Mouse (Mus musculus) limb, embryonic 14.5 days (tissue): ENCODE results near the gene 5330417C22Rik. TPM values are rescaled to one million over a fixed set of nuclear protein-coding genes. Genes with fewer than 3 reads are reported as not detected.

ENCODE experiments used
- ATAC-seq: fragments of 200-750 bp; cut with Nextera tagmentation; 2 replicates; pipeline ENCODE4 v1.8.0; 2017; ENCODE audit warnings: low read depth, moderate number of reproducible peaks, moderate TSS enrichment; ENCODE audit not compliant: low FRiP score
- DNase-seq: peaks from one replicate; pipeline ENCODE4 v3.0.0-alpha.2; 2015; ENCODE audit warnings: low spot score
- H3K27ac ChIP-seq: fragments of 300-500 bp; sonication (generic); replicated peaks from 2 replicates; pipeline ENCODE4 v1.5.1; 2014; ENCODE audit warnings: low read depth, mild to moderate bottlenecking, low read length, moderate library complexity, mixed read lengths
- H3K27me3 ChIP-seq: fragments of 300-500 bp; sonication (generic); 2 replicates; pipeline ENCODE4 v1.6.1; 2014; ENCODE audit warnings: low read length, mixed read lengths; ENCODE audit not compliant: control insufficient read depth, insufficient read depth
- H3K36me3 ChIP-seq: fragments of 300-500 bp; sonication (generic); 2 replicates; pipeline ENCODE4 v1.6.1; 2014; ENCODE audit warnings: mild to moderate bottlenecking, low read length, moderate library complexity, mixed read lengths; ENCODE audit not compliant: control insufficient read depth, insufficient read depth
- H3K4me1 ChIP-seq: fragments of 300-500 bp; sonication (generic); 2 replicates; pipeline ENCODE4 v1.6.1; 2014; ENCODE audit warnings: antibody characterized with exemption, low read length, mixed read lengths; ENCODE audit not compliant: control insufficient read depth, insufficient read depth
- H3K4me2 ChIP-seq: fragments of 300-500 bp; sonication (generic); replicated peaks from 2 replicates; pipeline ENCODE4 v1.6.1; 2014; ENCODE audit warnings: low read depth, mild to moderate bottlenecking, low read length, moderate library complexity; ENCODE audit not compliant: severe bottlenecking
- H3K4me3 ChIP-seq: fragments of 300-500 bp; sonication (generic); replicated peaks from 2 replicates; pipeline ENCODE4 v1.5.1; 2014; ENCODE audit warnings: low read length
- H3K9ac ChIP-seq: fragments of 300-500 bp; sonication (generic); 2 replicates; pipeline ENCODE4 v1.6.1; 2014; ENCODE audit warnings: mild to moderate bottlenecking, low read depth, low read length, moderate library complexity; ENCODE audit not compliant: severe bottlenecking
- H3K9me3 ChIP-seq: fragments of 300-500 bp; sonication (generic); 2 replicates; pipeline ENCODE4 v1.6.1; 2016; ENCODE audit warnings: low read length; ENCODE audit not compliant: control insufficient read depth
- POLR2A ChIP-seq: fragments of 200-500 bp; IDR thresholded peaks from 2 replicates; pipeline ENCODE4 v1.8.0; 2012; ENCODE audit warnings: inconsistent platforms, mild to moderate bottlenecking, moderate library complexity, borderline replicate concordance; ENCODE audit not compliant: insufficient read depth, insufficient read length; ENCODE audit errors: extremely low read depth
- WGBS: fragments of 180-500 bp; shearing (Covaris S2); extraction: QIAGEN DNeasy Blood & Tissue Kit; methylation state at CpG from one replicate; pipeline ENCODE4 v1.1.7; 2014; 5-methylcytosine and 5-hydroxymethylcytosine counted together
- polyA plus RNA-seq, 2 experiments: library from polyadenylated mRNA; depleted of rRNA in 1 of 2; stranded (reverse) in 1 of 2; unstranded in 1 of 2; fragments of >200 nt; fragmentation: Nextera tagmentation in 1 of 2; extraction: Ambion mirVana in 1 of 2; gene quantifications; 2 replicates each; pipeline versions ENCODE4 v1.2.1 to v1.2.3; 2012 to 2014

The 5330417C22Rik gene
- polyA plus RNA-seq, 2 experiments, result 0.39 to 0.83 TPM

DNA sequence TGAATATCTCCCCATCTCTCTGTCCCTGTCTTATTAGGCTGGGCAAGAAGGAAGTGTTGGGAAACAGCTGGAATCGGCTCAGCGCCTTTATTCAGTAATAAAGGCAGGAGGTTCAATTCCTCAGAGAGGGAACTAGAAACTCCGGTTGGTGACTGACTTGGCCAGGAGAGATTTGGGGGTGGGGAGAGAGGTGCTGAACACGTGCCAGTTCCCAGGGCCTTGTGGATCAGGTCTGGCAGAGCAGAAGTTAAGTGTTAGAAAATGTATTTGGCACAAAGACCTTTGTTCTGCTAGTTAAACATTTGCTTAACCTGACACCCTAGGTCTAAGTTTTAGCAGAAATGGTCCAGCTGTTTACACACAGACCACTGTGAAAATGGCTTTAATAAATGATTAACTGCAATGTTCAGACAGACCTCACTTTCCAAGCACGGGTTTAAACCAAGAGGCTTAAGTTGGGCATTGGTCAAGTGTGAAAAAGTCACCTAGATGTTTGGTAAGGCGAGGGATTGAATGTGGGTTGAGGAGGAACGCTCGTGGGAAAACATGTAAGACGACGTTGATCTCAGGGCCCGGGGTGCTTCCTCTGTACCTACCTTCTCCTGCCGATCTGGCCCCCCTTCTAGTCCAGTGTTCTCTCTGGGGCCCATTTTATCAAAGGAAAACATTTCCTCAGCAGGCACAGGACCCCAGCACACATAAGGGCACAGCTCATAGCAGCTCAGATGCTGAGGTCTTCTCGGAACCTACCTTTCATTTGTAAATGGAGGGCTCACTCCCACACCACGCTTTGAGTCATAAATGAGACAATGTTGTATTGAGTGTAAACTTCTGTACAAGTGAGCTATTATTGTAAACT is 59.3 kb downstream of the 5330417C22Rik start:
- ATAC-seq, result no peak
- no peaks in the 10 kb centered on the region for H3K36me3 ChIP-seq
- 0 out of 2 replicates have a peak overlapping the region, but pooled peaks have one; percentile 8 for H3K4me2 ChIP-seq
- no peaks in the 10 kb centered on the region for H3K27me3 ChIP-seq
- peak; percentile 77 for DNase-seq
- H3K27ac ChIP-seq, result peak overlapping the region; percentile 7; the same call in 1 of the 2 replicates
- no peaks in the 10 kb centered on the region for H3K9me3 ChIP-seq
- 42% methylated on average over 14 of the region's 14 CpGs for WGBS
- no peak overlapping the region for H3K9ac ChIP-seq
- H3K4me3 ChIP-seq, result no peak overlapping the region
- peaks cover 13% of the 10 kb centered on the region for H3K4me1 ChIP-seq
- no peak for TF ChIP-seq POLR2A

- Histone ChIP-seq H3K9ac (no peak overlapping the region), H3K27ac (no peak overlapping the region), H3K36me3 (no peaks in the 10 kb centered on the region), H3K4me1 (peaks cover 13% of the 10 kb centered on the region), H3K9me3 (no peaks in the 10 kb centered on the region), H3K4me2 (no peak overlapping the region), H3K4me3 (no peak overlapping the region), H3K27me3 (no peaks in the 10 kb centered on the region)
- DNase-seq (no peak), ATAC-seq (no peak)
- no peak for TF ChIP-seq POLR2A
- WGBS, result 73% methylated on average over 5 of the region's 5 CpGs
These were observed 60.8 kb downstream of the 5330417C22Rik start for GRCm38 (mm10) chr3:108475496-108475895.

- no peaks in the 10 kb centered on the region for H3K36me3 ChIP-seq
- WGBS, result 89% methylated on average over 7 of the region's 7 CpGs
- no peak for ATAC-seq
- no peaks in the 10 kb centered on the region for H3K9me3 ChIP-seq
- H3K4me3 ChIP-seq, result no peak overlapping the region
- no peak overlapping the region for H3K4me2 ChIP-seq
- no peak overlapping the region for H3K9ac ChIP-seq
- no peak for TF ChIP-seq POLR2A
- no peak for DNase-seq
- H3K4me1 ChIP-seq, result peaks cover 11% of the 10 kb centered on the region
- H3K27ac ChIP-seq, result no peak overlapping the region
- H3K27me3 ChIP-seq, result no peaks in the 10 kb centered on the region
These were observed 61.4 kb downstream of the 5330417C22Rik start for GRCm38 (mm10) chr3:108474969-108475368.

- WGBS, result 54% methylated on average over 8 of the region's 8 CpGs
- no peak overlapping the region for H3K9ac ChIP-seq
- no peak overlapping the region for H3K27ac ChIP-seq
- no peaks in the 10 kb centered on the region for H3K4me1 ChIP-seq
- TF ChIP-seq POLR2A, result no peak
- no peak overlapping the region for H3K4me2 ChIP-seq
- DNase-seq (no peak), ATAC-seq (no peak)
- no peaks in the 10 kb centered on the region for H3K9me3 ChIP-seq
- no peaks in the 10 kb centered on the region for H3K36me3 ChIP-seq
- H3K4me3 ChIP-seq, result no peak overlapping the region
- no peaks in the 10 kb centered on the region for H3K27me3 ChIP-seq
These were observed 68.6 kb downstream of the 5330417C22Rik start for GRCm38 (mm10) chr3:108467760-108468159.

GRCm38 (mm10) chr3:108466425-108466824 is 69.9 kb downstream of the 5330417C22Rik start:
- no peak for DNase-seq
- H3K27me3 ChIP-seq, result no peaks in the 10 kb centered on the region

More at GRCm38 (mm10) chr3:108466425-108466824, 69.9 kb downstream of the 5330417C22Rik start:
- no peak for TF ChIP-seq POLR2A
- no peak overlapping the region for H3K4me3 ChIP-seq
- no peak overlapping the region for H3K27ac ChIP-seq
- H3K9me3 ChIP-seq, result no peaks in the 10 kb centered on the region
- 85% methylated on average over 6 of the region's 6 CpGs for WGBS
- no peaks in the 10 kb centered on the region for H3K36me3 ChIP-seq
- no peaks in the 10 kb centered on the region for H3K4me1 ChIP-seq
- H3K4me2 ChIP-seq, result no peak overlapping the region
- H3K9ac ChIP-seq, result no peak overlapping the region
- no peak for ATAC-seq
